Mouse (Mus musculus) myocyte (in vitro differentiated cells): ENCODE measurements around the gene Lypla2. TPM values are rescaled to one million over a fixed set of nuclear protein-coding genes. Genes with fewer than 3 reads are reported as not detected.
A peak's percentile ranks its signal among the peaks of the same experiment; 100 is the strongest.

Experiments
- H3K27me3 ChIP-seq: one replicate; pipeline ENCODE4 v1.6.1; 2011; ENCODE audit not compliant: control insufficient read depth, insufficient read depth, insufficient read length
- H3K36me3 ChIP-seq: one replicate; pipeline ENCODE4 v1.6.1; 2011; ENCODE audit not compliant: control insufficient read depth, insufficient read depth
- H3K4me2 ChIP-seq: one replicate; pipeline ENCODE4 v1.6.1; 2011; ENCODE audit warnings: low read depth, control low read depth
- H3K4me3 ChIP-seq: one replicate; pipeline ENCODE4 v1.5.1; 2011; ENCODE audit warnings: mild to moderate bottlenecking, control low read depth, moderate library complexity
- H3K79me2 ChIP-seq: one replicate; pipeline ENCODE4 v1.6.1; 2011; ENCODE audit not compliant: control insufficient read depth, insufficient read depth
- H3ac ChIP-seq: one replicate; pipeline ENCODE4 v1.6.1; 2011; ENCODE audit not compliant: control insufficient read depth, insufficient read length
- CEBPB ChIP-seq: IDR thresholded peaks from 2 replicates; pipeline ENCODE4 v1.6.1; 2011; ENCODE audit warnings: mild to moderate bottlenecking, moderate library complexity; ENCODE audit not compliant: poor library complexity, insufficient read depth, severe bottlenecking
- E2F4 ChIP-seq: IDR thresholded peaks from one replicate; pipeline ENCODE4 v1.6.1; 2011; ENCODE audit warnings: mild to moderate bottlenecking, control low read depth, moderate library complexity; ENCODE audit not compliant: insufficient read depth
- MAX ChIP-seq: IDR thresholded peaks from one replicate; pipeline ENCODE4 v1.6.1; 2011; ENCODE audit warnings: low read depth, mild to moderate bottlenecking, control low read depth
- MYOD1 ChIP-seq, 3 experiments: IDR thresholded peaks; one replicate each; pipeline ENCODE4 v1.6.1; 2011; ENCODE audit warnings: control low read depth in 2 of 3, low read depth in 2 of 3, mild to moderate bottlenecking in 2 of 3, moderate library complexity in 1 of 3; ENCODE audit not compliant: insufficient read length in 2 of 3, control insufficient read depth in 1 of 3
- MYOG ChIP-seq, 3 experiments: IDR thresholded peaks; one replicate each; pipeline ENCODE4 v1.6.1; 2011; ENCODE audit warnings: control low read depth in 2 of 3, low read depth in 2 of 3, mild to moderate bottlenecking in 2 of 3; ENCODE audit not compliant: insufficient read length in 2 of 3, control insufficient read depth in 1 of 3, insufficient read depth in 1 of 3
- POLR2A ChIP-seq: IDR thresholded peaks from one replicate; pipeline ENCODE4 v1.6.1; 2011; ENCODE audit warnings: low read depth, mild to moderate bottlenecking, control low read depth, moderate library complexity; ENCODE audit not compliant: insufficient read length
- POLR2AphosphoS2 ChIP-seq: IDR thresholded peaks from one replicate; pipeline ENCODE4 v1.6.1; 2011; ENCODE audit warnings: low read depth, control low read depth; ENCODE audit not compliant: insufficient read length
- REST ChIP-seq: IDR thresholded peaks from one replicate; pipeline ENCODE4 v1.6.1; 2011; ENCODE audit warnings: mild to moderate bottlenecking, control low read depth, moderate library complexity; ENCODE audit not compliant: insufficient read depth, insufficient read length
- SRF ChIP-seq: IDR thresholded peaks from one replicate; pipeline ENCODE4 v1.6.1; 2011; ENCODE audit warnings: low read depth; ENCODE audit not compliant: control insufficient read depth, insufficient read length
- TCF12 ChIP-seq: IDR thresholded peaks from one replicate; pipeline ENCODE4 v1.6.1; 2011; ENCODE audit warnings: mild to moderate bottlenecking, control low read depth; ENCODE audit not compliant: poor library complexity, insufficient read depth, severe bottlenecking
- TCF3 ChIP-seq: IDR thresholded peaks from one replicate; pipeline ENCODE4 v1.6.1; 2011; ENCODE audit warnings: low read depth, control low read depth; ENCODE audit not compliant: insufficient read length
- USF1 ChIP-seq: IDR thresholded peaks from one replicate; pipeline ENCODE4 v1.6.1; 2011; ENCODE audit warnings: low read depth, mild to moderate bottlenecking, control low read depth, moderate library complexity
- polyA plus RNA-seq: library from polyadenylated mRNA; unstranded; fragments of >200 nt; fragmentation: generic; extraction: Trizol; gene quantifications from one replicate; pipeline ENCODE4 v1.2.1, GENCODE M21; 2012; ENCODE audit warnings: missing spikeins

Lypla2 gene
- polyA plus RNA-seq, 1 experiment = 60.9 TPM

GRCm38 (mm10) chr4:135922190-135922589, 50.2 kb downstream of the Lypla2 start:
- H3K4me3 ChIP-seq = peak overlapping the region; percentile 47
- no peaks in the 10 kb centered on the region for H3K36me3 ChIP-seq
- TF ChIP-seq MYOD1 (IDR thresholded peaks at IDR 0.05; ENCODE audit: control insufficient read depth in 1 of 3, insufficient read length in 2 of 3, low read depth in 2 of 3) (no peak), REST (no peak), MAX (no peak), TCF3 (no peak), CEBPB (no peak), POLR2A (no peak), USF1 (no peak)
- no peaks in the 10 kb centered on the region for H3K79me2 ChIP-seq
- peak overlapping the region; percentile 98 for H3K4me2 ChIP-seq
- peaks cover 12% of the 10 kb centered on the region for H3K27me3 ChIP-seq
- no peak overlapping the region for H3ac ChIP-seq

- Histone ChIP-seq H3K79me2 (no peaks in the 10 kb centered on the region), H3K36me3 (no peaks in the 10 kb centered on the region), H3ac (peak overlapping the region; percentile 26), H3K4me3 (peak overlapping the region; percentile 47), H3K4me2 (peak overlapping the region; percentile 98), H3K27me3 (peaks cover 19% of the 10 kb centered on the region)
- TF ChIP-seq MYOD1 (IDR thresholded peaks at IDR 0.05; ENCODE audit: control insufficient read depth in 1 of 3, insufficient read length in 2 of 3, low read depth in 2 of 3) (no peak), REST (no peak), MAX (no peak), CEBPB (no peak), TCF12 (no peak), TCF3 (no peak)
Measured at GRCm38 (mm10) chr4:135921257-135922120, 50.9 kb downstream of the Lypla2 start.

- TF ChIP-seq TCF3 = no peak
- no peak for TF ChIP-seq MYOD1 (IDR thresholded peaks at IDR 0.05; ENCODE audit: control insufficient read depth in 1 of 3, insufficient read length in 2 of 3, low read depth in 2 of 3)
- peak; percentile 77 for TF ChIP-seq POLR2AphosphoS2
- peak; percentile 83 for TF ChIP-seq POLR2A
- no peak for TF ChIP-seq MAX
- TF ChIP-seq USF1 = no peak
- TF ChIP-seq E2F4 = no peak
- peak; percentile 26 for TF ChIP-seq SRF
- peak in 1 of 3 experiments; percentile 7 for TF ChIP-seq MYOG (IDR thresholded peaks at IDR 0.05; ENCODE audit: control insufficient read depth in 1 of 3, insufficient read depth in 1 of 3, insufficient read length in 2 of 3, low read depth in 2 of 3)
- no peak for TF ChIP-seq CEBPB
- TF ChIP-seq REST = no peak
- TF ChIP-seq TCF12 = no peak
Measured at GRCm38 (mm10) chr4:135920304-135921241, 51.9 kb downstream of the Lypla2 start, which contains the start of gene Fuca1. Fuca1 (plus strand) TSS chr4:135920735.

GRCm38 (mm10) chr4:135919280-135919639, 53.2 kb downstream of the Lypla2 start:
- no peak overlapping the region for H3K4me2 ChIP-seq
- TF ChIP-seq REST = no peak

More at GRCm38 (mm10) chr4:135920304-135921241, 51.9 kb downstream of the Lypla2 start, which contains the start of gene Fuca1:
- peak within 1 kb of the TSS; percentile 98 for H3K4me2 ChIP-seq
- H3ac ChIP-seq = peak within 1 kb of the TSS; percentile 26
- H3K79me2 ChIP-seq = no peaks in the 10 kb centered on the region
- peaks cover 21% of the 10 kb centered on the region for H3K27me3 ChIP-seq
- H3K4me3 ChIP-seq = peak within 1 kb of the TSS; percentile 47
- H3K36me3 ChIP-seq = no peaks in the 10 kb centered on the region

GRCm38 (mm10) chr4:135918635-135919279, 53.7 kb downstream of the Lypla2 start:
- no peak for TF ChIP-seq SRF
- TF ChIP-seq MYOD1 (IDR thresholded peaks at IDR 0.05; ENCODE audit: control insufficient read depth in 1 of 3, insufficient read length in 2 of 3, low read depth in 2 of 3) = no peak
- no peak for TF ChIP-seq E2F4
- TF ChIP-seq CEBPB = no peak
- TF ChIP-seq TCF12 = no peak
- no peak for TF ChIP-seq REST
- no peak for TF ChIP-seq TCF3
- TF ChIP-seq USF1 = no peak
- no peak for TF ChIP-seq POLR2A
- TF ChIP-seq POLR2AphosphoS2 = no peak
- no peak for TF ChIP-seq MYOG (IDR thresholded peaks at IDR 0.05; ENCODE audit: control insufficient read depth in 1 of 3, insufficient read depth in 1 of 3, insufficient read length in 2 of 3, low read depth in 2 of 3)
- TF ChIP-seq MAX = no peak
- no peak overlapping the region for H3ac ChIP-seq
- no peaks in the 10 kb centered on the region for H3K79me2 ChIP-seq
- no peaks in the 10 kb centered on the region for H3K36me3 ChIP-seq
- no peak overlapping the region for H3K4me3 ChIP-seq
- peaks cover 21% of the 10 kb centered on the region for H3K27me3 ChIP-seq
- no peak overlapping the region for H3K4me2 ChIP-seq

More at GRCm38 (mm10) chr4:135919280-135919639, 53.2 kb downstream of the Lypla2 start:
- Histone ChIP-seq H3ac (no peak overlapping the region), H3K27me3 (peaks cover 21% of the 10 kb centered on the region), H3K4me3 (no peak overlapping the region), H3K36me3 (no peaks in the 10 kb centered on the region), H3K79me2 (no peaks in the 10 kb centered on the region)
